Mouse (Mus musculus) forebrain, embryonic 10.5 days (tissue): ENCODE results near the gene Gm37240. TPM values are rescaled to one million over a fixed set of nuclear protein-coding genes. Genes with fewer than 3 reads are reported as not detected.

Experiments
- DNase-seq: peaks from one replicate; pipeline ENCODE4 v3.0.0-alpha.2; 2017; ENCODE audit warnings: low spot score; ENCODE audit errors: extremely low spot score
- H3K27ac ChIP-seq: fragments of 300-500 bp; sonication (generic); 2 replicates; pipeline ENCODE4 v1.5.1; 2016; ENCODE audit warnings: mild to moderate bottlenecking
- H3K27me3 ChIP-seq: fragments of 300-500 bp; sonication (generic); 2 replicates; pipeline ENCODE4 v1.6.1; 2016; ENCODE audit warnings: mild to moderate bottlenecking; ENCODE audit not compliant: poor library complexity, severe bottlenecking
- H3K36me3 ChIP-seq: fragments of 300-500 bp; sonication (generic); replicated peaks from 2 replicates; pipeline ENCODE4 v1.6.1; 2016; ENCODE audit warnings: mild to moderate bottlenecking, moderate library complexity
- H3K4me1 ChIP-seq: fragments of 300-500 bp; sonication (generic); 2 replicates; pipeline ENCODE4 v1.6.1; 2016
- H3K4me3 ChIP-seq: fragments of 300-500 bp; sonication (generic); 2 replicates; pipeline ENCODE4 v1.5.1; 2016; ENCODE audit warnings: mild to moderate bottlenecking, moderate library complexity
- H3K9me3 ChIP-seq: fragments of 300-500 bp; sonication (generic); 2 replicates; pipeline ENCODE4 v1.6.1; 2016; ENCODE audit warnings: mild to moderate bottlenecking, moderate library complexity
- WGBS: fragments of 180-500 bp; shearing (Covaris S2); methylation state at CpG from one replicate; pipeline ENCODE4 v1.1.7; 2016; 5-methylcytosine and 5-hydroxymethylcytosine counted together
- polyA plus RNA-seq: library from polyadenylated mRNA; unstranded; fragments of >200 nt; fragmentation: Nextera tagmentation; extraction: Ambion mirVana; gene quantifications from 2 replicates; pipeline ENCODE4 v1.2.1, GENCODE M21; 2016

Gene Gm37240
- polyA plus RNA-seq, 1 experiment from 2014 or later, result 0.77 TPM

DNA sequence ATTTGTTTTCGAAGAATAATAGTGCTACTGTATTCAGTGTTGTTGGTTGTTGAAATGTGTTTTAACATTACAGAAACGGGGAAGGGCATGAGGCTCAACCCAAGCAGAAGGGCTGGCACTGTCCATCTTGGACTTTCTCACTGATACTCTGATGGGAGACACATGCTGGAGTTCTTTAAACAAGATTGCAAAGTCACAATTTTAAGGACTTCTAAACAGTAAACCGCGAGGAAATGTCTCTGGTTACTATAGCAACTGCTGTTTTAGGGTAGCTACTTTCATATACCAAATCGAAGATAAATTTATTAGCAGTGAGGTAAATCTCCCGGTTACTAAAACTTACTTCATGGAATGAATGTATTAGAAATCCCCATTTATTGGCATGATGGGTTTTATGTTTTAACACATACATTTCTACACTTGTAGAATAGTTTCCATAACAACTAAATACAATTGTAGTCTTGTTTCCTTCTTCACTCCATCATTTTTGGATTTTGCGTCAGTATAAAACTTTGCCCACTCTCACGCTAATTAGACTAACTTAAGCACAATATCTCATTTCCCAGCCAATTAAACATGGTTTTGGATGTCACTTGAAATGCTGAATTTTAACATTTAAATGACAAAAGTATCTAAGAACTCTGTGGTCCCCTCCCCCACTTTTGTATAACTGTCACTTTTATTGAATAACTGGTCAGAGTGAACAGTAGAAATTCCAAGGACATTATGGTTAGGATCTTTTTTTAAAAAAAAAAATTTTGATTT lies 932.1 kb downstream of the Gm37240 start:
- Histone ChIP-seq H3K4me1 (peaks cover 37% of the 10 kb centered on the region), H3K4me3 (no peak overlapping the region; the same call in 1 of the 2 replicates), H3K27me3 (no peaks in the 10 kb centered on the region), H3K27ac (no peak overlapping the region), H3K9me3 (no peaks in the 10 kb centered on the region), H3K36me3 (peaks cover 10% of the 10 kb centered on the region)
- no peak for DNase-seq
- WGBS, result 86% methylated on average over 8 of the region's 8 CpGs

DNA sequence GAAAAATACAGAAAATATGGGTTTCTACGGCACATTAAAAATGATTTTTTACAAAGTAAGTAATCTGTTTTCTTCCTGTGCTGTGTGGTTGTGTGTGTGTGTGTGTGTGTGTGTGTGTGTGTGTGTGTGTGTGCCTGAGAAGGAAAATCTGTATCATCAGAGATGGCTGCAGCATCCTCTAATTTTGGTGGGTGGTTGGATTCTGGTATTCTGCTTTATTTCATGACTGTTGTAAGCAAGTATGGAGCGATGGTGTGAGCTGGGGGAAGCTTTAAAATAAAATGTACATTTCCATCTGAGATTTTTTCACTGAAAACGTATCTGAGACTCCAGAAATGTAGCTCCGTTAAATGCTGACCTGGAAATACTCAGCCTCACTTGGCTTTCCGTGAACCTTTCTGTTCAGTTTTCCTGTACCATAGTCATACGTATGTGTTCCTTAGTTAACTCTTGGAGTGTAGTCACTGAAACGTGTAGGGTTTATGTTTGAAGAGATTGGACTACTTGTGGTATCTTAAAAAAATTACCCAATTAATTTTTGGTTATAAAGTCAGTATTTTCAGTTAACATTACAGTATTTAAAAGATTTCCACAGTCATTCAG lies 934.6 kb downstream of the Gm37240 start:
- Histone ChIP-seq H3K27ac (peak overlapping the region; percentile 86), H3K4me1 (peaks cover 37% of the 10 kb centered on the region), H3K9me3 (no peaks in the 10 kb centered on the region), H3K27me3 (no peaks in the 10 kb centered on the region), H3K4me3 (peak overlapping the region; percentile 57), H3K36me3 (no peaks in the 10 kb centered on the region)
- no peak for DNase-seq
- WGBS, result 88% methylated on average over 7 of the region's 7 CpGs

DNA sequence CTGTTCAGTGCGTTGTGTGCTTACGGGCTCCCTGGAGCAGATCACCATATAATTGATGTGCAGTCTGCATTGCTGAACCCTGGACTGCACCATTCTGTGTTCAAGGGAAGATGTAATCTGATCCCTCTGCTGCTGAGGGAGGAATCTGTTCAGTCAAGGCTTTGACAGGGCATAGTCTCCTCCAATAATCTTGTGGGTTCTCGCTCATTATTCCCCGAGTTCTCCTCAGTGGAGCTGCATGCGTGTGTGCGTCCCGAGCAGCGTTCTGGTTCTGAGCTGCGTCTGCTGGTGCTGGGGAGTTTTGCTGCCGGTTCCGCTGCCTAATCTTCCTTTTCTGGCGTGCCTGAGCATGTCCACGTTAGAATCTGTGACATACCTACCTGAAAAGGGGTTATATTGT lies 935.2 kb downstream of the Gm37240 start:
- DNase-seq, result peak; percentile 64
- H3K27ac ChIP-seq, result peak overlapping the region; percentile 86
- no peaks in the 10 kb centered on the region for H3K27me3 ChIP-seq
- peaks cover 37% of the 10 kb centered on the region for H3K4me1 ChIP-seq
- H3K9me3 ChIP-seq, result no peaks in the 10 kb centered on the region
- WGBS, result 28% methylated on average over 13 of the region's 13 CpGs
- H3K4me3 ChIP-seq, result peak overlapping the region; percentile 57
- no peaks in the 10 kb centered on the region for H3K36me3 ChIP-seq

DNA sequence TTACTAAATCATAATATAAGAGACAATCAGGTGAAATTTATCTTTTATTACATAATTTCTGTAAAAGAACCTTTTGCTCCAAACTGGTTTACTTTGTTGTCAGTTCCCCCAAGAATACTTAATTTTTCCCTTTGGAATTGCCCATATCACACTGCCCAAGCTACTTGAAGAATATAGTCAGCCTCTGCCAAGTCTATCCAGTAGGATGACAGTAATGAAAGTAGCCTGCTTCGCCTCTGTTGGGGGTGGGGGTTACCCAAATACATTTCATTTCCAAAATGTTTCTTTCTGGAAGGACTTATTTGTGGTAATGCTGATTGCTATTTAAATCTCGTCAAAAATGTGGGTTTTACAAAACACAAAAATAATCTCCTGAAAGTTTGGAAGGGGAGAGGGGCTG lies 935.6 kb downstream of the Gm37240 start:
- no peaks in the 10 kb centered on the region for H3K9me3 ChIP-seq
- peak overlapping the region; percentile 57 for H3K4me3 ChIP-seq
- WGBS, result 64% methylated on average over 2 of the region's 2 CpGs
- DNase-seq, result no peak
- no peaks in the 10 kb centered on the region for H3K36me3 ChIP-seq
- H3K27ac ChIP-seq, result peak overlapping the region; percentile 86
- H3K4me1 ChIP-seq, result peaks cover 37% of the 10 kb centered on the region
- H3K27me3 ChIP-seq, result no peaks in the 10 kb centered on the region

DNA sequence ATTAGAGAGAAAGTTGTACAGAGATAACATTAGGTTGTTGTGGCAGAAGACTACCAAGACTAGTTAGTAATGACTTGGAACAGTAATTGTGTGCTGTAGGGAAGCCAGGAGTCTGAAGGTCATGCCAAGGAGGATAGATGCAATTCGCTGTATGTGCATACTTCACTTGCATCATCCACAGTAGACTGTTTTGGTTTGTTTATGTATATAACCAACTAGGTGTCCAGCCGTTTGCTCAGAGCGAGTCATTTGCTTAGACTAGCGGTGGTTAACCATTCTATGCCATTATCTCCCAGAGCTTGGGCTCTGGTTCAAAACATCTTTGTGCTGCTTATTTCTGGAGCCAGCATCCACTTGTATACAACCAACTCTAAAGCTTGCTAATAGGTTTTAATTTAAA lies 937.9 kb downstream of the Gm37240 start:
- H3K4me1 ChIP-seq, result peaks cover 23% of the 10 kb centered on the region

DNA sequence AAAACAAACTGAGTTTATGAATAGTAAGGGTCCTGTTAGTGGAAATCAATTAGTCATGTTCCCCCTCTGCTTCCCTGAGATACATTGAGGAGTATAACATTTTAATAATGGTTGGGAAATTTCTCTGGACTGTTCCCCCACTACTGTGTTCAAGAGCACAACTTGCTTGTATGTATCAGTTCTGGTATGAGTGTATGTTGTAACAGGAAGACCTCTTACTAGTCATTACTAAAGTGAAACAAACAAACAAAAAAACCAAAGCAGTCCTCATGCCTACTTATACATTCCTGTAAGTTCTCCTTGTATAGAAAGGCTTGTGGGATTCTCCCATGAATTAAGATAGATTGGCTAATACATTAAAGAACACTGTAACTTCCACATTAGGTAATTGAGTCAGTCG lies 940.9 kb downstream of the Gm37240 start:
- WGBS, result 91% methylated on average over 1 of the region's 1 CpGs
- Histone ChIP-seq H3K4me3 (no peak overlapping the region), H3K4me1 (peaks cover 7% of the 10 kb centered on the region), H3K27ac (no peak overlapping the region), H3K36me3 (no peaks in the 10 kb centered on the region), H3K27me3 (no peaks in the 10 kb centered on the region), H3K9me3 (no peaks in the 10 kb centered on the region)
- no peak for DNase-seq

More for the DNA sequence above, 937.9 kb downstream of the Gm37240 start:
- Histone ChIP-seq H3K9me3 (no peaks in the 10 kb centered on the region), H3K27me3 (no peaks in the 10 kb centered on the region), H3K4me3 (no peak overlapping the region), H3K36me3 (no peaks in the 10 kb centered on the region), H3K27ac (no peak overlapping the region)
- WGBS, result 95% methylated on average over 4 of the region's 4 CpGs
- DNase-seq, result no peak

DNA sequence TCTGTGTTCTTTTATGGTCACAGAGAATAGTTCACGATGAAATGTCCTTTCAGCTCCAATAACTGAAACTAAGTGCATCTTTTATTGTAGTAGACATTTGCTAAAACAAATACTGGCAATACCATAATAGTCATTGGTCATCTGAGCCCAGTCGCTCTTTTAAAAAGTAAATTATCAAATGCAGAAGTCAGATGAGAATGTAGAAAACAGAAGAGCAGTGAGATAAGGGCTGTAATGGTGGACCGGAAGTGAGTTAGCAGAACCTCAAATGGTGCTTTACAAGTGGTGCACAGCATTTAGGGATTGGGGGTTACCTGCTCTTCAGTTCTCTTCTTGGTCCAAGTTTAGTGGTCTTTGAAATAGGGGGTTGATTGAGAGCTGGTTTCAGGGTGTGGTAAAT lies 942.4 kb downstream of the Gm37240 start:
- 89% methylated on average over 3 of the region's 3 CpGs for WGBS
- DNase-seq, result no peak
- H3K36me3 ChIP-seq, result no peaks in the 10 kb centered on the region
- no peak overlapping the region for H3K27ac ChIP-seq
- no peaks in the 10 kb centered on the region for H3K9me3 ChIP-seq
- H3K4me3 ChIP-seq, result no peak overlapping the region
- H3K27me3 ChIP-seq, result no peaks in the 10 kb centered on the region
- no peaks in the 10 kb centered on the region for H3K4me1 ChIP-seq

DNA sequence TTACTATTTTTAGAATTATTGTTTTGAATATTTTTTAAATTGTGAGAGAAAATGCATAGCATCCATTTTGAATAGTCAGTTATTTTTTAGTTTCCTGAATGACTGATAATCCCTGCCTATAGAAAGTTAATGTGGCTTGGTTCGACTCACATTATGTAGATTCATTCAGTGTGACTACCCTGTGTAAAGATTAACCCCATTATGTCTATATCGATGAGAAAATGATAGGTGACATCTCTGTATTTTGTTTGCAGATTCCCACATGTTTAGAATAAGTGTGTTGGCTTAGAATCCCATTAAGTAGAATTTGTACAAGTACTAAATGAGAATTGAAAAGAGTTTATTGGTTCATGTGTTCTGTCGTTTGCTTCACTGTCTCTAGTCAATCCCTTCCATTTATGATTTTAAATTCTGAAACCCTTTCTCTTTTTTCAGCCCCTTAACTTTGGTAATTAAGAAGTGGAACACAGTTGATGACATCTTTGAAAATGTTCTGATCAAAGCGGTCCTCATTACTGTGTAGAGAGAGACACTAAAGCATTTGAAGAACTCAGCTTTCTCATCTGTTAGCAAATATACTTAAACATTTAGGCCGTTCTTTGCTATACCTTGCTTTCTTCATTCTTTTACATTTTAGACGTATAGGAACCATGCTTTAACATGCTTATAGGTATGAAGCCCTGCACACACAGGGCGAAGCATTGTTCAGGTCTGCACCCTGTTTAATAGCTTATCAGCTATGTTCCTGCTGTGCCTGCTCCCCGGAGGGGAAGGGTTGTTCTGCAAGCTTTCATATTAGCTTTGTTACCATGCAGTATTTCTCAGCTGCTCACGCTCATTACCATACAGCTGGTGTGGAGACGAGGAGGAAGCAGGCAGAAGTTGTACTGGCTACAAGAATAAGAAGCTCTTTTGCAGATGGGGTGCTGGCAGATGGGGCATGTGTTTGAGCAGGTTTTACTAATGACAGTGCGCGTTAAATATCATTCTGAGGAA lies 949.7 kb downstream of the Gm37240 start:
- Histone ChIP-seq H3K4me3 (no peak overlapping the region), H3K36me3 (no peaks in the 10 kb centered on the region), H3K4me1 (peaks cover 23% of the 10 kb centered on the region), H3K27me3 (no peaks in the 10 kb centered on the region), H3K9me3 (no peaks in the 10 kb centered on the region), H3K27ac (peak overlapping the region; percentile 68)
- peak; percentile 28 for DNase-seq
- 63% methylated on average over 12 of the region's 12 CpGs for WGBS

DNA sequence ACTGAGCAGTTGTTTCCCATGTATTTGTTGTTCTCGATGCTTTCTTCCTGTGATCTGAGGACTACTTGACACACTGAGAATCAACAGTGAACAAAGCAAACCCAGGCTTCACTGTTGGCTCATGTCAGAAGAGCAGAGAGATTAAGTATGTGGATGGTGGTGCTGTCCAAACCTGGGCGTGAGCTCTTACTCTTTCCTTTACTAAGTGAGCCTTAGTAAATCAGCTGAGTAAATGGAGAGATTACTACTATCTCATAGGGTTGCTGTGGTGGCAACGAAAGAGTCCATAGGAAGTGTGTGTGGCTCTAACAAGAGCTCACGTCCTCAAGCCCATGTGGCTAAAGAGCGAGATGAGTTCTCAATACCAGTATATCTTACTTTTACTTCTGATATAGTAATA lies 950.4 kb downstream of the Gm37240 start:
- no peaks in the 10 kb centered on the region for H3K36me3 ChIP-seq
- H3K27ac ChIP-seq, result peak overlapping the region; percentile 22; the same call in 1 of the 2 replicates
- no peaks in the 10 kb centered on the region for H3K27me3 ChIP-seq
- 77% methylated on average over 5 of the region's 5 CpGs for WGBS
- peaks cover 23% of the 10 kb centered on the region for H3K4me1 ChIP-seq
- no peaks in the 10 kb centered on the region for H3K9me3 ChIP-seq
- no peak overlapping the region for H3K4me3 ChIP-seq
- DNase-seq, result no peak

DNA sequence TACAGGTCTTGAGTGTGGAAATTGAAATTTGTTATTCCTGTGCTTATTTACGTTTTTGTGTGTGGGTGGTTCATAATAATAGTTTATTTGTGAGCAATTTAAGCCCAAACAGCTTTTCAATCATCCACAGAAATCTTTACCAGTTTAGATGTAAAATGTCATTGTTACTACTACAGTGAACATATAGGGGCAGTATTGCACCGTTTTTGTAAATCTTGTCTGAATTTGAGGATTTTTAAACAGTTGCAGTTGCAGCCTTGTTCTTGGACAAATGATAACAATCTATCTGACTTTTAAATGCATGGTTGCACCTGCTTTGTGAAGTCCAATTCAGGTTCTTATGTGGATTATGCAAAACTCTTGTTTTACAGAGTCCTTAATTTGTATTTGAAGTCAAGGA lies 951.1 kb downstream of the Gm37240 start:
- Histone ChIP-seq H3K36me3 (no peaks in the 10 kb centered on the region), H3K4me3 (no peak overlapping the region), H3K27ac (no peak overlapping the region), H3K9me3 (no peaks in the 10 kb centered on the region), H3K27me3 (no peaks in the 10 kb centered on the region), H3K4me1 (peaks cover 23% of the 10 kb centered on the region)
- 58% methylated on average over 2 of the region's 2 CpGs for WGBS
- DNase-seq, result no peak

DNA sequence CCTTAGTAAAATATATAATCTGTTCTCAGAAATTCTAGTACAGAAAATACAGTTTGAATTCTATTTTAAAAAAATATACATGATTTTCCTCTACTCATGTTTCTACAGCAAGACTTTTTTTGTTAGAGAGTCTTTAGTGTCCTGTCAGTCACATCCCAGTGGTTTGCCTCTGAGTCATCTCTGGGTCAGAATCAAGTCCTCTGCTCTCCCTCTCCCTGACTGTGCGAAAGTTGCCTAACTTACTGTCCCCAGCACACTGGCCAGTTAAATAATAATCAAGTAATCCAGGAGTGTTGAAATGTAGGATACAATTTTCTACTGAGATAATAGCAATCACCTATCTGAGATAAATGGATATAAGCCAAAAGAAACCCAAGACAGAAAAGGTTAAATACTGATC lies 951.6 kb downstream of the Gm37240 start:
- no peak for DNase-seq
- Histone ChIP-seq H3K4me3 (no peak overlapping the region), H3K9me3 (no peaks in the 10 kb centered on the region), H3K4me1 (peaks cover 23% of the 10 kb centered on the region), H3K27ac (no peak overlapping the region), H3K36me3 (no peaks in the 10 kb centered on the region), H3K27me3 (no peaks in the 10 kb centered on the region)
- 89% methylated on average over 1 of the region's 1 CpGs for WGBS

DNA sequence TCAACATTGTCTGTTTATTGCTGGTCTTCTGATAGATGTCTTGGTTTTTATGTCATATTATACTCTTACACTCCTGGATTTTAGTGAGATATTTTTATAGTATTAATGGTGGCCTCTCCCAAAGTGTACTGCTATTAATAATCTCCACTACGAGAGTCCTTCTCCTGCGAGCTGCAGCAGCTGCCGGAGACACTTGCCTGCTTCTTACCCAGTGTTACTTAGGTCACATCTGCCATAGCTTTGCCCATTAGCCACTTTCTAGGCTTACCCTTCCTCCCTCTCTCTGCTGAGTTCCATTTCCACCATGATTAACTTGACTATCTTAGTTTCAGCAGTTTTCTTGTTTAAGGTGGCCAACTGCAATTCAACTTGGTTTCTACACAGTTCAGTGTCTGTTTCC lies 956.6 kb downstream of the Gm37240 start:
- H3K4me1 ChIP-seq, result no peaks in the 10 kb centered on the region
- no peak overlapping the region for H3K4me3 ChIP-seq
- no peak overlapping the region for H3K27ac ChIP-seq
- WGBS, result 92% methylated on average over 3 of the region's 3 CpGs
- H3K9me3 ChIP-seq, result no peaks in the 10 kb centered on the region
- H3K36me3 ChIP-seq, result no peaks in the 10 kb centered on the region
- no peaks in the 10 kb centered on the region for H3K27me3 ChIP-seq
- DNase-seq, result no peak
